7 mouse cellular contexts compared by ENCODE assay signal in the genomic region with DNA sequence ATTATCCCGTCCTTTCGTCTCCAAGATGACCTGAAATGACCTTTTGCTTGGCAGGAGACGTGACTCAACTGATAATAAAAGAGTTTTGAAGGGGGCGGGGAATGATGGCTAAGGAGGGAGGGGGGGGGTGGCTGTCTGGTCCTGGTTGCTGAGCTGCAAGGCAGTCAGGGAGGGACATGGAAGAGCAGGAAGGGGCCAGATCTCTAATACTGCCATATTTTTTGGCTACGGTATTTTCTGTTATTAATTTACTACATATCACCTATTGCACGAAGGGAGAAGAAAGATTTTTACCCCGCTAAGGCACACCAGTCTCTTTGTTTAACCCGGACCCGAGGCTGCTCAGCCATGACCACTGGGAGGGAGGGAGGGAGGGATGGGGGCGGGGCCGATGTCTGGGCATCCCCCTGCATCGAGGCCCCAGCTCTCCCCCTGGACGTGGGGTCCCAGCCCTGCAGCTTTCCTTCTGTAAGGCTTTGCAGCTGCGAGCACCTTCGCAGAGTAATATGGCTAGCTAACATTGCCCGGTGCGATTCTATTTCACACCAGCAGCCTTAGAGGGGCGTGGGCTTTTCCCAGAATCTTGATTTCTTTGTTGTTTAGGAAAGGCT.
A peak's percentile ranks its signal among the peaks of the same experiment; 100 is the strongest.
DNase-seq lines count a peak whose midpoint lies in the region; ATAC-seq lines count a peak whose summit lies in the region.

No protein-coding gene starts in this region.

- peak; percentile 97 for ATAC-seq in forebrain, embryonic 11.5 days (replicated peaks; ENCODE audit: low FRiP score)
- ATAC-seq in hindbrain, embryonic 16.5 days, result peak; percentile 97
- ATAC-seq in midbrain, embryonic 13.5 days, result peak; percentile 96
- no peak for ATAC-seq in erythroblast, adult 5-6 weeks (replicated peaks; ENCODE audit: low FRiP score, poor library complexity, severe bottlenecking)

- H3K4me1 ChIP-seq in forebrain, embryonic 11.5 days (replicated peaks; ENCODE audit: control insufficient read depth, insufficient read depth, low read length), result no peaks in the 10 kb centered on the region; the same call in 1 of the 2 replicates
- peaks cover 12% of the 10 kb centered on the region for H3K4me1 ChIP-seq in hindbrain, embryonic 16.5 days (ENCODE audit: control insufficient read depth, insufficient read depth, low read depth, low read length)
- peaks cover 12% of the 10 kb centered on the region for H3K4me1 ChIP-seq in midbrain, embryonic 13.5 days (replicated peaks)

- peak; percentile 21 for DNase-seq in ovary, postnatal 14 days (ENCODE audit: low spot score)
- DNase-seq in ovary, postnatal 10 days (ENCODE audit: low spot score), result no peak
- peak; percentile 93 for DNase-seq in forebrain, embryonic 11.5 days (ENCODE audit: low spot score)
- DNase-seq in thymus, postnatal 14 days, result no peak

- peak overlapping the region; percentile 83 for H3K27ac ChIP-seq in forebrain, embryonic 11.5 days (ENCODE audit: low read depth, low read length)
- peak overlapping the region; percentile 82 for H3K27ac ChIP-seq in hindbrain, embryonic 16.5 days (ENCODE audit: low read depth, low read length)
- H3K27ac ChIP-seq in midbrain, embryonic 13.5 days, result peak overlapping the region; percentile 97

- no peaks in the 10 kb centered on the region for H3K27me3 ChIP-seq in forebrain, embryonic 11.5 days (ENCODE audit: control insufficient read depth, insufficient read depth, low read length)
- no peaks in the 10 kb centered on the region for H3K27me3 ChIP-seq in hindbrain, embryonic 16.5 days (replicated peaks; ENCODE audit: control insufficient read depth, insufficient read depth, low read length)
- H3K27me3 ChIP-seq in midbrain, embryonic 13.5 days, result no peaks in the 10 kb centered on the region

- peak overlapping the region; percentile 30 for H3K4me3 ChIP-seq in forebrain, embryonic 11.5 days (ENCODE audit: low read depth, low read length)
- peak overlapping the region; percentile 42 for H3K4me3 ChIP-seq in hindbrain, embryonic 16.5 days (ENCODE audit: low read length)
- H3K4me3 ChIP-seq in midbrain, embryonic 13.5 days (replicated peaks), result peak overlapping the region; percentile 35

- no peaks in the 10 kb centered on the region for H3K36me3 ChIP-seq in forebrain, embryonic 11.5 days (ENCODE audit: control insufficient read depth, insufficient read depth, low read length)
- H3K36me3 ChIP-seq in hindbrain, embryonic 16.5 days (ENCODE audit: control insufficient read depth, insufficient read depth, low read length), result no peaks in the 10 kb centered on the region
- H3K36me3 ChIP-seq in midbrain, embryonic 13.5 days, result no peaks in the 10 kb centered on the region

- WGBS in forebrain, embryonic 11.5 days, result 1% methylated on average over 18 of the region's 18 CpGs
- under 1% methylated on average over 18 of the region's 18 CpGs for WGBS in hindbrain, embryonic 16.5 days
- under 1% methylated on average over 18 of the region's 18 CpGs for WGBS in midbrain, embryonic 13.5 days

- peak overlapping the region; percentile 64 for H3K4me2 ChIP-seq in forebrain, embryonic 11.5 days (ENCODE audit: low read depth, low read length, severe bottlenecking)
- H3K4me2 ChIP-seq in hindbrain, embryonic 16.5 days (ENCODE audit: low read length), result peak overlapping the region; percentile 72
- H3K4me2 ChIP-seq in midbrain, embryonic 13.5 days (replicated peaks), result peak overlapping the region; percentile 56

- peak overlapping the region; percentile 41 for H3K9ac ChIP-seq in forebrain, embryonic 11.5 days (ENCODE audit: low read length)
- H3K9ac ChIP-seq in hindbrain, embryonic 16.5 days (ENCODE audit: low read depth, low read length), result peak overlapping the region; percentile 61
- H3K9ac ChIP-seq in midbrain, embryonic 13.5 days (replicated peaks), result peak overlapping the region; percentile 59

- peaks cover 3% of the 10 kb centered on the region; the same call in 1 of the 2 replicates for H3K9me3 ChIP-seq in forebrain, embryonic 11.5 days (ENCODE audit: control insufficient read depth, low read length)
- H3K9me3 ChIP-seq in hindbrain, embryonic 16.5 days (ENCODE audit: control insufficient read depth, low read length), result no peaks in the 10 kb centered on the region
- H3K9me3 ChIP-seq in midbrain, embryonic 13.5 days, result no peaks in the 10 kb centered on the region; the same call in 1 of the 2 replicates

Comparison
In these comparisons a context has a peak if more than half of its experiments do, and no peak if none do; other contexts are left out.
1. DNase-seq: peak in ovary, postnatal 14 days (single experiment) and forebrain, embryonic 11.5 days (single experiment); none in ovary, postnatal 10 days (single experiment) and thymus, postnatal 14 days (single experiment).
2. Peak in every context shown above with its lines, with median percentiles within 50 percentile points of each other: H3K27ac ChIP-seq, H3K4me2 ChIP-seq, H3K4me3 ChIP-seq and H3K9ac ChIP-seq.